23 mouse cellular contexts compared by ENCODE assay signal in the genomic region with DNA sequence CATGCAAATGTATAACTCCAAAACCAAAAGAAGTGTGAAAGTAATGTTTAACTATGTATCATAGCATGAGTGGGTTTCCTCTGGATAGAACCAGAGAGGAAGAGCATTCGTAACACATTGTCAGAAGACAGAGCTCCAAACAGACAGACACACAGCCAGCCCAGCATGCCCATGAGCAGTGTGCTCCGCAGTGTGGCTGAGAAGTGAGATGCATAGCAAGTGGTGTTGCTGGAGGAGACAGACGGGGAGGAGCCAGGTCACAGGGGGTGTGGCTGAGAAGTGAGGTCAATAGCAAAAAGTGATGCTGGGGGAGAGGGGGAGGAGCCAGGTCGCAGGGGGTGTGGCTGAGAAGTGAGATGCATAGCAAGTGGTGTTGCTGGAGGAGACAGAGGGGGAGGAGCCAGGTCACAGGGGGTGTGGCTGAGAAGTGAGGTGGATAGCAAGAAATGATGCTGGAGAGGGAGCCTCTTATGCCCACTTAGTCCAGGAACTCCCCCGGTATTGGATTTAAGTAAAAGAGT.
DNase-seq lines count a peak whose midpoint lies in the region; ATAC-seq lines count a peak whose summit lies in the region.
"Had no signal": no experiment of that assay in that cellular context is flagged by ENCODE, and none has a peak within 500 bp of the region (broad histone marks: within the 10 kb centered on the region; RNA-seq: fewer than 3 reads in every experiment).

No protein-coding gene starts in this region.

- no peaks in the 10 kb centered on the region for H3K4me1 ChIP-seq in forebrain, embryonic 13.5 days
- H3K4me1 ChIP-seq in forebrain, embryonic 15.5 days: no peaks in the 10 kb centered on the region
- H3K4me1 ChIP-seq in limb, embryonic 12.5 days (replicated peaks): peaks cover 13% of the 10 kb centered on the region; the same call in 1 of the 2 replicates
- H3K4me1 ChIP-seq in limb, embryonic 10.5 days: peaks cover 12% of the 10 kb centered on the region
- H3K4me1 ChIP-seq in neural tube, embryonic 12.5 days: no peaks in the 10 kb centered on the region
- H3K4me1 ChIP-seq: heart, embryonic 15.5 days had no signal

- ATAC-seq in forebrain, embryonic 13.5 days: 0 out of 2 replicates have a peak, but pooled peaks have one; percentile 16
- no peak for ATAC-seq in forebrain, embryonic 15.5 days (replicated peaks)
- ATAC-seq in limb, embryonic 12.5 days (ENCODE audit: insufficient number of reproducible peaks, insufficient read depth, low FRiP score, low TSS enrichment, low read depth): peak; percentile 31; the same call in 1 of the 2 replicates
- ATAC-seq in neural tube, embryonic 12.5 days (ENCODE audit: low FRiP score, low read depth): peak; percentile 58; the same call in 1 of the 2 replicates
- ATAC-seq: CD4-positive, CD25-positive, alpha-beta regulatory T cell, adult 4 months; inflammation-experienced regulatory T-cells, adult 6 months; midbrain, embryonic 15.5 days had no signal

- H3K4me2 ChIP-seq in forebrain, embryonic 13.5 days: no peak overlapping the region
- no peak overlapping the region for H3K4me2 ChIP-seq in forebrain, embryonic 15.5 days (replicated peaks)
- H3K4me2 ChIP-seq in limb, embryonic 12.5 days: no peak overlapping the region
- H3K4me2 ChIP-seq in neural tube, embryonic 12.5 days (replicated peaks): no peak overlapping the region
- H3K4me2 ChIP-seq: heart, embryonic 15.5 days; midbrain, embryonic 15.5 days had no signal

- peaks cover 5% of the 10 kb centered on the region; the same call in 1 of the 2 replicates for H3K9me3 ChIP-seq in forebrain, embryonic 13.5 days (replicated peaks)
- H3K9me3 ChIP-seq in forebrain, embryonic 15.5 days: no peaks in the 10 kb centered on the region
- peaks cover 9% of the 10 kb centered on the region; the same call in 1 of the 2 replicates for H3K9me3 ChIP-seq in limb, embryonic 12.5 days
- no peaks in the 10 kb centered on the region for H3K9me3 ChIP-seq in limb, embryonic 10.5 days (replicated peaks)
- no peaks in the 10 kb centered on the region for H3K9me3 ChIP-seq in neural tube, embryonic 12.5 days
- H3K9me3 ChIP-seq: midbrain, embryonic 15.5 days had no signal

- no peaks in the 10 kb centered on the region for H3K36me3 ChIP-seq in forebrain, embryonic 13.5 days (ENCODE audit: poor library complexity, severe bottlenecking)
- no peaks in the 10 kb centered on the region for H3K36me3 ChIP-seq in forebrain, embryonic 15.5 days
- no peaks in the 10 kb centered on the region for H3K36me3 ChIP-seq in limb, embryonic 12.5 days
- H3K36me3 ChIP-seq in limb, embryonic 10.5 days: no peaks in the 10 kb centered on the region
- no peaks in the 10 kb centered on the region for H3K36me3 ChIP-seq in neural tube, embryonic 12.5 days
- H3K36me3 ChIP-seq: heart, embryonic 15.5 days; midbrain, embryonic 15.5 days had no signal

- no peaks in the 10 kb centered on the region for H3K27me3 ChIP-seq in forebrain, embryonic 13.5 days
- no peaks in the 10 kb centered on the region for H3K27me3 ChIP-seq in forebrain, embryonic 15.5 days
- no peaks in the 10 kb centered on the region for H3K27me3 ChIP-seq in limb, embryonic 12.5 days
- H3K27me3 ChIP-seq in limb, embryonic 10.5 days (ENCODE audit: low read depth, poor library complexity, severe bottlenecking): no peaks in the 10 kb centered on the region
- H3K27me3 ChIP-seq in neural tube, embryonic 12.5 days (replicated peaks): no peaks in the 10 kb centered on the region
- H3K27me3 ChIP-seq: heart, embryonic 15.5 days; midbrain, embryonic 15.5 days had no signal

- H3K4me3 ChIP-seq in forebrain, embryonic 13.5 days: no peak overlapping the region
- H3K4me3 ChIP-seq in forebrain, embryonic 15.5 days: no peak overlapping the region
- H3K4me3 ChIP-seq in limb, embryonic 12.5 days (replicated peaks): no peak overlapping the region
- no peak overlapping the region for H3K4me3 ChIP-seq in limb, embryonic 10.5 days
- H3K4me3 ChIP-seq in neural tube, embryonic 12.5 days: no peak overlapping the region
- H3K4me3 ChIP-seq: heart, embryonic 15.5 days; midbrain, embryonic 15.5 days; myocyte had no signal

- no peak overlapping the region for H3K27ac ChIP-seq in forebrain, embryonic 13.5 days
- H3K27ac ChIP-seq in forebrain, embryonic 15.5 days (replicated peaks): no peak overlapping the region
- H3K27ac ChIP-seq in limb, embryonic 12.5 days: no peak overlapping the region
- no peak overlapping the region for H3K27ac ChIP-seq in limb, embryonic 10.5 days
- no peak overlapping the region for H3K27ac ChIP-seq in neural tube, embryonic 12.5 days
- H3K27ac ChIP-seq: heart, embryonic 15.5 days; midbrain, embryonic 15.5 days had no signal

- H3K9ac ChIP-seq in forebrain, embryonic 13.5 days: no peak overlapping the region
- H3K9ac ChIP-seq in forebrain, embryonic 15.5 days (replicated peaks): no peak overlapping the region
- H3K9ac ChIP-seq in limb, embryonic 12.5 days (replicated peaks): no peak overlapping the region
- H3K9ac ChIP-seq in neural tube, embryonic 12.5 days: no peak overlapping the region
- H3K9ac ChIP-seq: heart, embryonic 15.5 days; midbrain, embryonic 15.5 days had no signal

- WGBS in forebrain, embryonic 13.5 days: 70% methylated on average over 5 of the region's 5 CpGs
- 65% methylated on average over 5 of the region's 5 CpGs for WGBS in forebrain, embryonic 15.5 days
- 58% methylated on average over 5 of the region's 5 CpGs for WGBS in limb, embryonic 12.5 days
- WGBS in limb, embryonic 10.5 days: 60% methylated on average over 5 of the region's 5 CpGs
- 60% methylated on average over 5 of the region's 5 CpGs for WGBS in neural tube, embryonic 12.5 days

- no peak for DNase-seq in limb, embryonic 10.5 days (ENCODE audit: low spot score)
- no peak for DNase-seq in neural tube, embryonic 10.5 days (ENCODE audit: extremely low spot score, low spot score)
- peak; percentile 49 for DNase-seq in WW6 (ENCODE audit: low read depth, low spot score)
- no peak for DNase-seq in yolk sac, embryonic 10.5 days (ENCODE audit: low spot score)
- DNase-seq: adrenal gland, postnatal 25 days; cerebellum, adult 8-10 months; heart, postnatal 4 days; kidney, adult 8-10 months; kidney, postnatal 10 days; left cerebral cortex, postnatal 4 days; lung, adult 18-20 months; right cerebral cortex, postnatal 25 days; spleen, adult 18-20 months; thymus, postnatal 25 days had no signal
